Mouse (Mus musculus) forebrain, embryonic 13.5 days (tissue): ENCODE results near the gene Erg. TPM values are rescaled to one million over a fixed set of nuclear protein-coding genes. Genes with fewer than 3 reads are reported as not detected.

Experiments used
- ATAC-seq: fragments of 200-750 bp; cut with Nextera tagmentation; 2 replicates; pipeline ENCODE4 v1.8.0; 2017
- H3K27ac ChIP-seq: fragments of 300-500 bp; sonication (generic); 2 replicates; pipeline ENCODE4 v1.5.1; 2015; ENCODE audit warnings: inconsistent platforms, mild to moderate bottlenecking, moderate library complexity
- H3K27me3 ChIP-seq: fragments of 300-500 bp; sonication (generic); 2 replicates; pipeline ENCODE4 v1.6.1; 2015; ENCODE audit warnings: mild to moderate bottlenecking, inconsistent platforms
- H3K36me3 ChIP-seq: fragments of 300-500 bp; sonication (generic); 2 replicates; pipeline ENCODE4 v1.6.1; 2015; ENCODE audit warnings: mild to moderate bottlenecking, inconsistent platforms; ENCODE audit not compliant: poor library complexity, severe bottlenecking
- H3K4me1 ChIP-seq: fragments of 300-500 bp; sonication (generic); 2 replicates; pipeline ENCODE4 v1.6.1; 2015; ENCODE audit warnings: inconsistent platforms
- H3K4me2 ChIP-seq: fragments of 300-500 bp; sonication (generic); 2 replicates; pipeline ENCODE4 v1.6.1; 2015; ENCODE audit warnings: inconsistent platforms, mild to moderate bottlenecking, moderate library complexity
- H3K4me3 ChIP-seq: fragments of 300-500 bp; sonication (generic); 2 replicates; pipeline ENCODE4 v1.5.1; 2015; ENCODE audit warnings: mild to moderate bottlenecking, inconsistent platforms
- H3K9ac ChIP-seq: fragments of 300-500 bp; sonication (generic); 2 replicates; pipeline ENCODE4 v1.6.1; 2015; ENCODE audit warnings: mild to moderate bottlenecking, inconsistent platforms
- H3K9me3 ChIP-seq: fragments of 300-500 bp; sonication (generic); replicated peaks from 2 replicates; pipeline ENCODE4 v1.6.1; 2016; ENCODE audit warnings: inconsistent platforms
- WGBS: fragments of 180-500 bp; shearing (Covaris S2); methylation state at CpG from one replicate; pipeline ENCODE4 v1.1.7; 2015; 5-methylcytosine and 5-hydroxymethylcytosine counted together
- polyA plus RNA-seq: library from polyadenylated mRNA; unstranded; fragments of >200 nt; fragmentation: Nextera tagmentation; extraction: Ambion mirVana; gene quantifications from 2 replicates; pipeline ENCODE4 v1.2.1, GENCODE M21; 2015

The Erg gene
- polyA plus RNA-seq, 1 experiment from 2014 or later: 1.8 TPM

DNA sequence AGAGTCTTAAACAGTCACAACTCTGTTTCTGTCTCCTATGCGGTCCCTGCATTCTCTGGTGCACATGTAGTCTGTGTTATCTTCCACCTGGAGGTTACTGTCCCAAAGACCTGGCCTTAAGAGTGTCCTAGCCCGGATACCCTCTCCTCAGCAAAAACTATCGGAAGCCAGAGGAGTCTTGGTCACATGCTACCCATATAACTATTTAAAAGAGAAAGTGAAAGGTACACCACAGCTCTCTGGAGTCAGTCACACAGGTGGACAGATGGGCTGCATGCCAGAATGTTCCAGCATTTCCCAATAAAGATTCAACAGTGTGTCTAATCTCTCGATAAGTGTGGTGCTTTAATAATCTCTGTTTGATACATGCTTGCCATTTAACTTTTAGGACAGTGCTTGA, 7.1 kb downstream of the Erg start:
- Histone ChIP-seq H3K9me3 (no peaks in the 10 kb centered on the region), H3K27ac (no peak overlapping the region), H3K36me3 (no peaks in the 10 kb centered on the region), H3K4me2 (no peak overlapping the region), H3K4me3 (no peak overlapping the region), H3K9ac (no peak overlapping the region), H3K4me1 (no peaks in the 10 kb centered on the region), H3K27me3 (peaks cover 15% of the 10 kb centered on the region; the same call in 1 of the 2 replicates)
- ATAC-seq: no peak
- WGBS: 93% methylated on average over 4 of the region's 4 CpGs

DNA sequence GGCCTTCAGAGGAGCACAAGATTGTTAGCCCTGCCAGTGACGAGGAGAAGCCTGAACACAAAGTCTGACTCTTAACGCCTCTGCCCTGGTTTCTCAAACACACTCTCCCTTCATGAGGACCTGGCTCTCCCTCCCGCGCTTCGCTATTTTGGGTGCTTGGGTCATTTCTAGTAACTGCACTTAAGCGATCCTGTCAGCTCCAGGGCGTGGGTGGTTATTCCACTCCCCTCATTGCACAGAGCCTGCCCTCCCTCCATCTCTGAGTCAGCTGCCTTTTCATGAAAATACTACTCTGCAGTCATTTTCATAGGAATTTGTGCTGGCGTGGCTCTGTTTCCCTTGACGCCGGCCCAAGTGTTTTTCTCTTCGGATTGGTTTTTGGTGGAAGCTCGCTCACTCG, 13.2 kb downstream of the Erg start:
- no peaks in the 10 kb centered on the region for H3K36me3 ChIP-seq
- 85% methylated on average over 13 of the region's 13 CpGs for WGBS
- no peak overlapping the region for H3K4me2 ChIP-seq
- no peak overlapping the region for H3K4me3 ChIP-seq
- H3K27ac ChIP-seq: no peak overlapping the region
- H3K4me1 ChIP-seq: no peaks in the 10 kb centered on the region
- H3K27me3 ChIP-seq: no peaks in the 10 kb centered on the region
- H3K9ac ChIP-seq: no peak overlapping the region
- no peak for ATAC-seq
- no peaks in the 10 kb centered on the region for H3K9me3 ChIP-seq

GRCm38 (mm10) chr16:95570616-95571015, 15.8 kb downstream of the Erg start:
- Histone ChIP-seq H3K4me2 (no peak overlapping the region), H3K27ac (no peak overlapping the region), H3K9ac (no peak overlapping the region), H3K36me3 (no peaks in the 10 kb centered on the region), H3K27me3 (no peaks in the 10 kb centered on the region), H3K4me3 (no peak overlapping the region), H3K4me1 (no peaks in the 10 kb centered on the region), H3K9me3 (no peaks in the 10 kb centered on the region)
- 13% methylated on average over 1 of the region's 1 CpGs for WGBS
- ATAC-seq: no peak

DNA sequence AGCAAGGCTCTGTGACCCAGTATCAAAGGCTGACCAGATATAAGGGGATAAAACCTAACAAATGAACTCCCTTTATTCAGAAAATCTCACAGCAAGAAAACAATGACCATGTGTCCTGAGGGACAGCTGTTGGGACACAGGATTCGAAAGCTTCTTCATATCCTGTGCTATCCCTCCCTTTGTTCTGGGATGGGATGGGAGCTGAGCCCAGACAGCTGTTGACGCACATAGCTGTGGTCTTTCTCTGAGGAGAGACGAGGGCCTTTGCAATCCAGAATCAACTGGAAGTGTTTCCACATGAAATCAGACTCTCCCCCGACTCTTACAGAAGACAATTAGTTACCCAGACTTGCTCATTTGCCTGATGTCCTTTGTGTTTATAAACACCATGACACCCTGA, 29.6 kb downstream of the Erg start:
- WGBS: 79% methylated on average over 4 of the region's 4 CpGs
- ATAC-seq: no peak
- no peaks in the 10 kb centered on the region for H3K4me1 ChIP-seq

GRCm38 (mm10) chr16:95553136-95553535, 33.3 kb downstream of the Erg start:
- no peak for ATAC-seq
- H3K9me3 ChIP-seq: no peaks in the 10 kb centered on the region
- H3K36me3 ChIP-seq: no peaks in the 10 kb centered on the region
- no peak overlapping the region for H3K4me3 ChIP-seq
- H3K27ac ChIP-seq: no peak overlapping the region
- H3K27me3 ChIP-seq: no peaks in the 10 kb centered on the region
- H3K9ac ChIP-seq: no peak overlapping the region
- no peaks in the 10 kb centered on the region for H3K4me1 ChIP-seq
- H3K4me2 ChIP-seq: no peak overlapping the region
- 78% methylated on average over 2 of the region's 2 CpGs for WGBS

More for the DNA sequence above, 29.6 kb downstream of the Erg start:
- Histone ChIP-seq H3K4me3 (no peak overlapping the region), H3K9ac (no peak overlapping the region), H3K36me3 (no peaks in the 10 kb centered on the region), H3K9me3 (no peaks in the 10 kb centered on the region), H3K4me2 (no peak overlapping the region), H3K27me3 (no peaks in the 10 kb centered on the region), H3K27ac (no peak overlapping the region)

GRCm38 (mm10) chr16:95552495-95552894, 33.9 kb downstream of the Erg start:
- 76% methylated on average over 16 of the region's 16 CpGs for WGBS
- Histone ChIP-seq H3K4me3 (no peak overlapping the region), H3K4me2 (no peak overlapping the region), H3K4me1 (no peaks in the 10 kb centered on the region), H3K27me3 (no peaks in the 10 kb centered on the region), H3K9ac (no peak overlapping the region), H3K9me3 (no peaks in the 10 kb centered on the region), H3K27ac (no peak overlapping the region), H3K36me3 (no peaks in the 10 kb centered on the region)
- no peak for ATAC-seq

DNA sequence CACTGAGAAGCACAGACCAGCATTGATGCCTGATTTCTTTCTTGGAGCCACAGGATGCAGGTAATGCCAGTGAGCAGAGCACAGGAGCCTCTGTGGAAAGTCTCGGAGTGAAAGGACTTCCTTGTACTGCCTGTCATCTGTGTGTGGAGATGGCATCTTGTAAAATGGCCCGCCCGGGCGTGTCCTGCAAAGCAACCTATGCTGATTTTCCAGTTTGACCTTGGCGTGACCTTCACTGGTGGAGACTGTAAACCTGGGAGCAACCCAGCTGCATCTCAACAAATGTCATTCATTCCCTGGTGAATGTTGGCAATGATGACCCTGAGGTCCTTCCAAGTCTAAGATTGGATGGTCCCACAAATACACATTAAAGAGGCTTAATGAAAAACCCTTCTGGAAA, 35.9 kb downstream of the Erg start:
- Histone ChIP-seq H3K9ac (no peak overlapping the region), H3K36me3 (no peaks in the 10 kb centered on the region), H3K4me3 (no peak overlapping the region), H3K4me2 (no peak overlapping the region), H3K27me3 (no peaks in the 10 kb centered on the region), H3K9me3 (no peaks in the 10 kb centered on the region), H3K4me1 (no peaks in the 10 kb centered on the region), H3K27ac (no peak overlapping the region)
- WGBS: 90% methylated on average over 5 of the region's 5 CpGs
- ATAC-seq: no peak

GRCm38 (mm10) chr16:95544753-95545152, 41.6 kb downstream of the Erg start:
- H3K4me3 ChIP-seq: no peak overlapping the region
- 86% methylated on average over 5 of the region's 5 CpGs for WGBS
- ATAC-seq: no peak
- no peaks in the 10 kb centered on the region for H3K36me3 ChIP-seq
- no peak overlapping the region for H3K9ac ChIP-seq
- H3K27me3 ChIP-seq: no peaks in the 10 kb centered on the region
- H3K9me3 ChIP-seq: no peaks in the 10 kb centered on the region
- no peak overlapping the region for H3K4me2 ChIP-seq
- H3K4me1 ChIP-seq: no peaks in the 10 kb centered on the region
- H3K27ac ChIP-seq: no peak overlapping the region

- H3K4me3 ChIP-seq: no peak overlapping the region
- WGBS: 93% methylated on average over 12 of the region's 12 CpGs
- no peak overlapping the region for H3K4me2 ChIP-seq
These were observed 42.9 kb downstream of the Erg start for GRCm38 (mm10) chr16:95543471-95543870.

GRCm38 (mm10) chr16:95535151-95535550, 51.2 kb downstream of the Erg start:
- Histone ChIP-seq H3K4me2 (no peak overlapping the region), H3K36me3 (no peaks in the 10 kb centered on the region), H3K4me3 (no peak overlapping the region), H3K27me3 (no peaks in the 10 kb centered on the region), H3K27ac (no peak overlapping the region), H3K9me3 (no peaks in the 10 kb centered on the region), H3K4me1 (no peaks in the 10 kb centered on the region), H3K9ac (no peak overlapping the region)
- ATAC-seq: no peak
- WGBS: 78% methylated on average over 3 of the region's 3 CpGs

More at GRCm38 (mm10) chr16:95543471-95543870, 42.9 kb downstream of the Erg start:
- H3K27ac ChIP-seq: no peak overlapping the region
- no peak overlapping the region for H3K9ac ChIP-seq
- no peaks in the 10 kb centered on the region for H3K4me1 ChIP-seq
- no peaks in the 10 kb centered on the region for H3K27me3 ChIP-seq
- ATAC-seq: no peak
- H3K9me3 ChIP-seq: no peaks in the 10 kb centered on the region
- no peaks in the 10 kb centered on the region for H3K36me3 ChIP-seq

DNA sequence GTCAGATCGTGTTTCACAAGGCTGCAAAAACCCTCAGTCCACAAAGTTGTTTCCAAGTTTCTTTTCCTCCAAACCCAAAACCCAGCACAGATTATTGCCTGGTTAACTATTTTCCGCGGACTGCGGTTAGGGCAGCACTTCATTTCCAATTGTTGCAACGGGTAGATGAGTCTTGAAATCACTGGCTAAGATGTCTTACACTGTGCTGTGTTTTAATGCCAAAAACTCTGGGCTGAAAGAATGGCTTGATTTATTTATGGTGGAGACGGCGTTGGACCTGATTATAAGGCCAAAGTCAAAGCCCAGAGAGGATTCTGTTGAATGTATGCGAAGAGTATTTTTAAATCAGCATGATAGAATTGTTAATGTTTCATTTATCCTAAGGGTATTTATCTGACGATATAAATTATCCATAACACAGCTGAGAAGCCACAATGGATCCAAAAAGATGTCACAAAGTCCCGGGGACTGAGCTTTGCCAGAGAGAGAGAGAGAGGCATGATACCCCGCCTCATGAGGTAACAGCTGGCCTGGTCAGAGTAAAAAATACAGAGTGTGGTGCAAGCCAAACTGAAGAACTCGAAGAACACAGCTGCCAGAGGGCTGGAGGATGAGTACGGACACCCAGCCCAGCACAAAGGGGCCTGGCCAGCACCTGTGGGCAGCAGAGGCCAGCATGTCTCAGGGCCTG, 53.9 kb downstream of the Erg start:
- Histone ChIP-seq H3K4me3 (no peak overlapping the region), H3K4me2 (no peak overlapping the region), H3K36me3 (no peaks in the 10 kb centered on the region), H3K9me3 (no peaks in the 10 kb centered on the region), H3K4me1 (no peaks in the 10 kb centered on the region), H3K27me3 (no peaks in the 10 kb centered on the region), H3K27ac (no peak overlapping the region), H3K9ac (no peak overlapping the region)
- no peak for ATAC-seq
- 86% methylated on average over 13 of the region's 13 CpGs for WGBS

DNA sequence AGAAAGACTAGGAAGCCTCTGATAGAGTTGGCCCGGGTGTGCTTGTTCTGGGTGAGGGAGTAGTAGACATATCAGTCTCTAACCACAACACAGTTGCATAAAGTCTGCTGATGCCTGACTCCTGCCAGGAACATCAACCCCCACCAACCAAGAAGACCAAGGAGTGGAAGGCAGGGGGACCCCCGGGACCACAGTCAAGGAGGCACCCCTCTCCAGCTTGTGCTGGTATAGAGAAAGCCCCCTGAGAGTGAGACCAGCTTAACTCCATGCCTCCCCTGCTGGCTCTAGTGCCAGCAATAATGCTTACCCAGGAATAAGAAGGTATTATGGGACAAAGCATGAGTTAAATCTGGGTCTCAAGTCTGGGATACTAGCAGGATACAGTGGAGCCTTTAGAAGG, 58.8 kb downstream of the Erg start:
- Histone ChIP-seq H3K4me3 (no peak overlapping the region), H3K4me1 (no peaks in the 10 kb centered on the region), H3K36me3 (no peaks in the 10 kb centered on the region), H3K9ac (no peak overlapping the region), H3K27me3 (no peaks in the 10 kb centered on the region), H3K4me2 (no peak overlapping the region), H3K9me3 (no peaks in the 10 kb centered on the region), H3K27ac (no peak overlapping the region)
- ATAC-seq: no peak
- 80% methylated on average over 2 of the region's 2 CpGs for WGBS

- no peak overlapping the region for H3K9ac ChIP-seq
- H3K4me1 ChIP-seq: no peaks in the 10 kb centered on the region
- no peak overlapping the region for H3K4me2 ChIP-seq
- H3K27me3 ChIP-seq: no peaks in the 10 kb centered on the region
- H3K27ac ChIP-seq: no peak overlapping the region
- WGBS: 81% methylated on average over 8 of the region's 8 CpGs
- ATAC-seq: no peak
- H3K36me3 ChIP-seq: no peaks in the 10 kb centered on the region
- no peaks in the 10 kb centered on the region for H3K9me3 ChIP-seq
- no peak overlapping the region for H3K4me3 ChIP-seq
These were observed 66.9 kb downstream of the Erg start for GRCm38 (mm10) chr16:95519520-95519919.
